14 mouse cellular contexts compared by ENCODE assay signal in the genomic region with DNA sequence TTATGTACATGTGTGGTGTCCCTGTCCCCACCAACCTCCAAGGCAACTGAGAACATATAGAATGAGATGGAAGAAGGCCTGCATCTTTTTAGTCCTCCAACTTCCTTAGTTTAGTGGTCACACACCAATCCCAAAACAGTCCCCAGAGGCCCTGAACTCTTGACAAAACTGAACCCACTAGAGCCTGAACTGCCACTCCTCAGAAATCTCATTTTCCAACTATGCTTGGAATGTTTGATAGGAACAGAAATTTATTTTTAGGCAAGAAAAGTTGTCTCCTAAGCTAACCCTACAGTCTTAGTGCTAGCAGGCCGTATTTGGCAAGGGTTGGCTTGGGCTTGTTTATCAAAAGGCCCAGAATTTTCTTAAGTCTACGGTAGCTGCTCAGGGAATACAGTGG. TPM values are rescaled to one million over a fixed set of nuclear protein-coding genes. Genes with fewer than 3 reads are reported as not detected.
DNase-seq lines count a peak whose midpoint lies in the region; ATAC-seq lines count a peak whose summit lies in the region.
"Had no signal": no experiment of that assay in that cellular context is flagged by ENCODE, and none has a peak within 500 bp of the region (broad histone marks: within the 10 kb centered on the region; RNA-seq: fewer than 3 reads in every experiment).

No protein-coding gene starts in this region.

- no peaks in the 10 kb centered on the region for H3K9me3 ChIP-seq in embryonic facial prominence, embryonic 10.5 days
- no peaks in the 10 kb centered on the region for H3K9me3 ChIP-seq in limb, embryonic 15.5 days
- H3K9me3 ChIP-seq: stomach, embryonic 15.5 days had no signal

- no peak for ATAC-seq in limb, embryonic 15.5 days (ENCODE audit: insufficient number of reproducible peaks, low FRiP score, low TSS enrichment, low read depth)
- ATAC-seq: midbrain, embryonic 16.5 days had no signal

- no peak overlapping the region for H3K4me3 ChIP-seq in embryonic facial prominence, embryonic 10.5 days
- H3K4me3 ChIP-seq in limb, embryonic 15.5 days: no peak overlapping the region
- H3K4me3 ChIP-seq: stomach, embryonic 15.5 days had no signal

- DNase-seq in heart, adult 11 months: peak; percentile 91
- no peak for DNase-seq in heart, postnatal 4 days
- peak; percentile 36 for DNase-seq in kidney, postnatal 14 days
- DNase-seq in kidney, postnatal 25 days: no peak
- DNase-seq in embryonic facial prominence, embryonic 10.5 days (ENCODE audit: low spot score): no peak
- no peak for DNase-seq in thymus, postnatal 10 days (ENCODE audit: low spot score in 2 of 2)
- DNase-seq in embryo, embryonic 11 days: no peak
- DNase-seq: B cell, adult 2 months; cerebellum, adult 8-10 months; gastrocnemius, postnatal 25 days; left cerebral cortex, postnatal 4 days had no signal

- 89% methylated on average over 2 of the region's 2 CpGs for WGBS in embryonic facial prominence, embryonic 10.5 days
- 61% methylated on average over 2 of the region's 2 CpGs for WGBS in limb, embryonic 15.5 days

- no peaks in the 10 kb centered on the region for H3K27me3 ChIP-seq in embryonic facial prominence, embryonic 10.5 days (replicated peaks; ENCODE audit: low read depth, poor library complexity, severe bottlenecking)
- H3K27me3 ChIP-seq in limb, embryonic 15.5 days: no peaks in the 10 kb centered on the region
- H3K27me3 ChIP-seq: stomach, embryonic 15.5 days had no signal

- no peak overlapping the region for H3K4me2 ChIP-seq in limb, embryonic 15.5 days
- H3K4me2 ChIP-seq: stomach, embryonic 15.5 days had no signal

- peak overlapping the region; percentile 5; the same call in 1 of the 2 replicates for H3K27ac ChIP-seq in embryonic facial prominence, embryonic 10.5 days (replicated peaks)
- peak overlapping the region; percentile 83 for H3K27ac ChIP-seq in limb, embryonic 15.5 days

- no peak overlapping the region for H3K9ac ChIP-seq in limb, embryonic 15.5 days
- H3K9ac ChIP-seq: stomach, embryonic 15.5 days had no signal

- H3K4me1 ChIP-seq in embryonic facial prominence, embryonic 10.5 days: peaks cover 92% of the 10 kb centered on the region
- peaks cover 88% of the 10 kb centered on the region for H3K4me1 ChIP-seq in limb, embryonic 15.5 days

- H3K36me3 ChIP-seq in embryonic facial prominence, embryonic 10.5 days (replicated peaks): peaks cover 70% of the 10 kb centered on the region
- no peaks in the 10 kb centered on the region for H3K36me3 ChIP-seq in limb, embryonic 15.5 days
- H3K36me3 ChIP-seq: stomach, embryonic 15.5 days had no signal

RNA-seq across cellular contexts. Expression of gene Actn4, which starts 10.4 kb away (rescaled TPM):
- total RNA-seq in heart, postnatal 4 days (2021): 100 to 1,000 TPM; 224 to 231 TPM
- polyA plus RNA-seq in embryonic facial prominence, embryonic 10.5 days (2016; fragmentation: Nextera tagmentation; extraction: Ambion mirVana): 260 and 269 TPM in 2 replicates
- polyA plus RNA-seq in limb, embryonic 15.5 days (2015; fragmentation: Nextera tagmentation; extraction: Ambion mirVana): 347 and 359 TPM in 2 replicates

RNA-seq across cellular contexts. Expression of gene Eif3k, which starts 29.9 kb away (rescaled TPM):
- total RNA-seq in heart, postnatal 4 days (2021): 100 to 1,000 TPM; 205 to 208 TPM
- polyA plus RNA-seq in embryonic facial prominence, embryonic 10.5 days (2016; fragmentation: Nextera tagmentation; extraction: Ambion mirVana): 444 and 454 TPM in 2 replicates
- 372 and 387 TPM in 2 replicates for polyA plus RNA-seq in limb, embryonic 15.5 days (2015; fragmentation: Nextera tagmentation; extraction: Ambion mirVana)

RNA-seq across cellular contexts. Expression of gene Map4k1, which starts 30.1 kb away (rescaled TPM):
- total RNA-seq in heart, postnatal 4 days (2021): 1 to 10 TPM; 1.6 to 2.0 TPM
- 11.6 and 14.4 TPM in 2 replicates for polyA plus RNA-seq in embryonic facial prominence, embryonic 10.5 days (2016; fragmentation: Nextera tagmentation; extraction: Ambion mirVana)
- polyA plus RNA-seq in limb, embryonic 15.5 days (2015; fragmentation: Nextera tagmentation; extraction: Ambion mirVana): 7.2 and 7.6 TPM in 2 replicates

Comparison
In these comparisons a context has a peak if more than half of its experiments do, and no peak if none do; other contexts are left out.
1. DNase-seq: peak in heart, adult 11 months (single experiment) and kidney, postnatal 14 days (single experiment); none in heart, postnatal 4 days (single experiment), kidney, postnatal 25 days (0 of 2), embryonic facial prominence, embryonic 10.5 days (single experiment), thymus, postnatal 10 days (0 of 2) and embryo, embryonic 11 days (single experiment).